Mouse (Mus musculus) c-Kit-positive CD71-positive TER-119-positive erythroid progenitor cells, embryonic 14.5 days (primary cell): ENCODE data around the gene Gm4307.
"Not testable (repeated sequence)": the region's sequence is repeated elsewhere in the genome, so short reads cannot be mapped to it uniquely, and the experiment has no call there.

ENCODE experiments used
- DNase-seq: peaks from one replicate; pipeline ENCODE4 v3.0.0-alpha.2; 2013; ENCODE audit warnings: low spot score

The Gm4307 gene

DNA sequence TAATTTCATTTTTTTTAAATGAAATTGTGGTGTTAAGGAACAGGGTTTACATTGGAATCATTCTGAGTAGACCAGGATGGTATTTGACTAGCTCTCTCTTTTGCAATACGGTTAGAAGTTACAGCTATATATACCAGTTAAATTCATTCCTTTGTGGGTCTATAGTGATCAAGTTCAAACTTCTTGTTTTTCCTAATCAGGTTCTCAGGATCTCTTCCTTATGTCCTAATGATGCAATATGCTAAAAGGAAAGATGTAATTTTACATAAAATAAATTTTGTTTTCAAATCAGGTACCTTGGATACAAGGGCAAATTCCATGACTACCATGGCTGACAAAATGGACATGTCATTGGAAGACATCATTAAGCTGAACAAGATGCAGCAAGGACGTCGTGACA lies at the start of gene Gm4307:
TSS of gene Gm4307 (plus strand) at position 301 of the 400 bp plus-strand sequence.
- not testable (repeated sequence) for DNase-seq

DNA sequence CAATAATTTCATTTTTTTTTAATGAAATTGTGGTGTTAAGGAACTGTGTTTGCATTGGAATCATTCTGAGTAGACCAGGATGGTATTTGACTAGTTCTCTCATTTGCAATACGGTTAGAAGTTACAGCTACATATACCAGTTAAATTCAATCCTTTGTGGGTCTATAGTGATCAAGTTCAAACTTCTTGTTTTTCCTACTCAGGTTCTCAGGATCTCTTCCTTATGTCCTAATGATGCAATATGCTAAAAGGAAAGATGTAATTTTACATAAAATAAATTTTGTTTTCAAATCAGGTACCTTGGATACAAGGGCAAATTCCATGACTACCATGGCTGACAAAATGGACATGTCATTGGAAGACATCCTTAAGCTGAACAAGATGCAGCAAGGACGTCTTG lies 25.8 kb upstream of the Gm4307 start, which contains the start of gene Gm4301:
TSS of gene Gm4301 (plus strand) at position 301 of the 400 bp plus-strand sequence.
- not testable (repeated sequence) for DNase-seq

DNA sequence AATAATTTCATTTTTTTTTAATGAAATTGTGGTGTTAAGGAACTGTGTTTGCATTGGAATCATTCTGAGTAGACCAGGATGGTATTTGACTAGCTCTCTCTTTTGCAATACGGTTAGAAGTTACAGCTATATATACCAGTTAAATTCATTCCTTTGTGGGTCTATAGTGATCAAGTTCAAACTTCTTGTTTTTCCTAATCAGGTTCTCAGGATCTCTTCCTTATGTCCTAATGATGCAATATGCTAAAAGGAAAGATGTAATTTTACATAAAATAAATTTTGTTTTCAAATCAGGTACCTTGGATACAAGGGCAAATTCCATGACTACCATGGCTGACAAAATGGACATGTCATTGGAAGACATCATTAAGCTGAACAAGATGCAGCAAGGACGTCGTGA lies 20.6 kb upstream of the Gm4307 start, which contains the start of gene Gm4302:
TSS of gene Gm4302 (plus strand) at position 301 of the 400 bp plus-strand sequence.
- DNase-seq, result not testable (repeated sequence)

DNA sequence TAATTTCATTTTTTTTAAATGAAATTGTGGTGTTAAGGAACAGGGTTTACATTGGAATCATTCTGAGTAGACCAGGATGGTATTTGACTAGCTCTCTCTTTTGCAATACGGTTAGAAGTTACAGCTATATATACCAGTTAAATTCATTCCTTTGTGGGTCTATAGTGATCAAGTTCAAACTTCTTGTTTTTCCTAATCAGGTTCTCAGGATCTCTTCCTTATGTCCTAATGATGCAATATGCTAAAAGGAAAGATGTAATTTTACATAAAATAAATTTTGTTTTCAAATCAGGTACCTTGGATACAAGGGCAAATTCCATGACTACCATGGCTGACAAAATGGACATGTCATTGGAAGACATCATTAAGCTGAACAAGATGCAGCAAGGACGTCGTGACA lies 15.5 kb upstream of the Gm4307 start, which contains the start of gene Gm4303:
TSS of gene Gm4303 (plus strand) at position 301 of the 400 bp plus-strand sequence.
- not testable (repeated sequence) for DNase-seq

DNA sequence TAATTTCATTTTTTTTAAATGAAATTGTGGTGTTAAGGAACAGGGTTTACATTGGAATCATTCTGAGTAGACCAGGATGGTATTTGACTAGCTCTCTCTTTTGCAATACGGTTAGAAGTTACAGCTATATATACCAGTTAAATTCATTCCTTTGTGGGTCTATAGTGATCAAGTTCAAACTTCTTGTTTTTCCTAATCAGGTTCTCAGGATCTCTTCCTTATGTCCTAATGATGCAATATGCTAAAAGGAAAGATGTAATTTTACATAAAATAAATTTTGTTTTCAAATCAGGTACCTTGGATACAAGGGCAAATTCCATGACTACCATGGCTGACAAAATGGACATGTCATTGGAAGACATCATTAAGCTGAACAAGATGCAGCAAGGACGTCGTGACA lies 10.3 kb upstream of the Gm4307 start, which contains the start of gene Gm4305:
TSS of gene Gm4305 (plus strand) at position 301 of the 400 bp plus-strand sequence.
- not testable (repeated sequence) for DNase-seq

- not testable (repeated sequence) for DNase-seq
Observed at GRCm38 (mm10) chr10:100356841-100357240, 4.3 kb upstream of the Gm4307 start.

DNA sequence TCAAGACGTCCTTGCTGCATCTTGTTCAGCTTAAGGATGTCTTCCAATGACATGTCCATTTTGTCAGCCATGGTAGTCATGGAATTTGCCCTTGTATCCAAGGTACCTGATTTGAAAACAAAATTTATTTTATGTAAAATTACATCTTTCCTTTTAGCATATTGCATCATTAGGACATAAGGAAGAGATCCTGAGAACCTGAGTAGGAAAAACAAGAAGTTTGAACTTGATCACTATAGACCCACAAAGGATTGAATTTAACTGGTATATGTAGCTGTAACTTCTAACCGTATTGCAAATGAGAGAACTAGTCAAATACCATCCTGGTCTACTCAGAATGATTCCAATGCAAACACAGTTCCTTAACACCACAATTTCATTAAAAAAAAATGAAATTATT lies 21.3 kb downstream of the Gm4307 start, which contains the start of gene Gm4312:
TSS of gene Gm4312 (minus strand) at position 101 of the 400 bp plus-strand sequence.
- DNase-seq, result not testable (repeated sequence)

- not testable (repeated sequence) for DNase-seq
Observed at GRCm38 (mm10) chr10:100402301-100402700, 41.2 kb downstream of the Gm4307 start.
